Mouse (Mus musculus) kidney, embryonic 14.5 days (tissue): ENCODE data around the gene Gng8. TPM values are rescaled to one million over a fixed set of nuclear protein-coding genes. Genes with fewer than 3 reads are reported as not detected.

ENCODE experiments used
- ATAC-seq: fragments of 200-750 bp; cut with Nextera tagmentation; 2 replicates; pipeline ENCODE4 v1.8.0; 2017; ENCODE audit warnings: moderate number of reproducible peaks, mild to moderate bottlenecking, moderate TSS enrichment, moderate library complexity; ENCODE audit not compliant: low FRiP score, low TSS enrichment
- H3K27ac ChIP-seq: fragments of 300-500 bp; sonication (generic); 2 replicates; pipeline ENCODE4 v1.5.1; 2014; ENCODE audit warnings: low read depth, mild to moderate bottlenecking, low read length, moderate library complexity, mixed read lengths
- H3K27me3 ChIP-seq: fragments of 300-500 bp; sonication (generic); 2 replicates; pipeline ENCODE4 v1.6.1; 2014; ENCODE audit warnings: mild to moderate bottlenecking, low read length; ENCODE audit not compliant: control insufficient read depth, insufficient read depth
- H3K36me3 ChIP-seq: fragments of 300-500 bp; sonication (generic); 2 replicates; pipeline ENCODE4 v1.6.1; 2014; ENCODE audit warnings: low read length, mixed read lengths; ENCODE audit not compliant: control insufficient read depth, insufficient read depth
- H3K4me1 ChIP-seq: fragments of 300-500 bp; sonication (generic); 2 replicates; pipeline ENCODE4 v1.6.1; 2014; ENCODE audit warnings: low read length, mixed read lengths; ENCODE audit not compliant: control insufficient read depth, insufficient read depth
- H3K4me2 ChIP-seq: fragments of 300-500 bp; sonication (generic); replicated peaks from 2 replicates; pipeline ENCODE4 v1.6.1; 2014; ENCODE audit warnings: low read depth, mild to moderate bottlenecking, low read length
- H3K4me3 ChIP-seq: fragments of 300-500 bp; sonication (generic); 2 replicates; pipeline ENCODE4 v1.5.1; 2014; ENCODE audit warnings: mild to moderate bottlenecking, low read length
- H3K9ac ChIP-seq: fragments of 300-500 bp; sonication (generic); 2 replicates; pipeline ENCODE4 v1.6.1; 2014; ENCODE audit warnings: low read depth, mild to moderate bottlenecking, low read length, moderate library complexity
- H3K9me3 ChIP-seq: fragments of 300-500 bp; sonication (generic); 2 replicates; pipeline ENCODE4 v1.6.1; 2016; ENCODE audit warnings: low read length; ENCODE audit not compliant: control insufficient read depth
- WGBS: fragments of 180-500 bp; shearing (Covaris S2); extraction: QIAGEN DNeasy Blood & Tissue Kit; methylation state at CpG from one replicate; pipeline ENCODE4 v1.1.7; 2014; 5-methylcytosine and 5-hydroxymethylcytosine counted together
- polyA plus RNA-seq: library from polyadenylated mRNA; unstranded; fragments of >200 nt; fragmentation: Nextera tagmentation; extraction: Ambion mirVana; gene quantifications from 2 replicates; pipeline ENCODE4 v1.2.1, GENCODE M21; 2014

Gene Gng8
- polyA plus RNA-seq, 1 experiment from 2014 or later, result 7.5 TPM

GRCm38 (mm10) chr7:16915461-16916340, 24.1 kb downstream of the Gng8 start:
- no peak for ATAC-seq
- no peak overlapping the region for H3K4me3 ChIP-seq
- H3K36me3 ChIP-seq, result peaks cover 57% of the 10 kb centered on the region
- no peaks in the 10 kb centered on the region for H3K9me3 ChIP-seq
- no peak overlapping the region for H3K9ac ChIP-seq
- WGBS, result 93% methylated on average over 32 of the region's 32 CpGs
- H3K27ac ChIP-seq, result no peak overlapping the region
- no peak overlapping the region for H3K4me2 ChIP-seq
- H3K27me3 ChIP-seq, result no peaks in the 10 kb centered on the region
- peaks cover 17% of the 10 kb centered on the region for H3K4me1 ChIP-seq

GRCm38 (mm10) chr7:16916342-16917265, 25.0 kb downstream of the Gng8 start:
- H3K4me3 ChIP-seq, result no peak overlapping the region
- H3K36me3 ChIP-seq, result peaks cover 58% of the 10 kb centered on the region
- peaks cover 26% of the 10 kb centered on the region for H3K4me1 ChIP-seq
- H3K27me3 ChIP-seq, result no peaks in the 10 kb centered on the region
- no peak overlapping the region for H3K27ac ChIP-seq
- no peak overlapping the region for H3K9ac ChIP-seq
- 83% methylated on average over 30 of the region's 30 CpGs for WGBS
- no peak for ATAC-seq
- no peak overlapping the region for H3K4me2 ChIP-seq
- H3K9me3 ChIP-seq, result no peaks in the 10 kb centered on the region

GRCm38 (mm10) chr7:16917447-16917846, 25.9 kb downstream of the Gng8 start:
- peaks cover 34% of the 10 kb centered on the region for H3K4me1 ChIP-seq
- 55% methylated on average over 11 of the region's 11 CpGs for WGBS

GRCm38 (mm10) chr7:16918014-16918413, 26.4 kb downstream of the Gng8 start:
- Histone ChIP-seq H3K4me1 (peaks cover 38% of the 10 kb centered on the region), H3K36me3 (peaks cover 58% of the 10 kb centered on the region), H3K9me3 (no peaks in the 10 kb centered on the region), H3K27me3 (no peaks in the 10 kb centered on the region), H3K4me2 (no peak overlapping the region), H3K27ac (no peak overlapping the region), H3K9ac (no peak overlapping the region), H3K4me3 (no peak overlapping the region)
- no peak for ATAC-seq
- WGBS, result 84% methylated on average over 9 of the region's 9 CpGs

More at GRCm38 (mm10) chr7:16917447-16917846, 25.9 kb downstream of the Gng8 start:
- Histone ChIP-seq H3K27ac (no peak overlapping the region), H3K36me3 (peaks cover 58% of the 10 kb centered on the region), H3K9ac (no peak overlapping the region), H3K27me3 (no peaks in the 10 kb centered on the region), H3K4me3 (no peak overlapping the region), H3K4me2 (no peak overlapping the region), H3K9me3 (no peaks in the 10 kb centered on the region)
- ATAC-seq, result no peak

GRCm38 (mm10) chr7:16918670-16919069, 27.1 kb downstream of the Gng8 start:
- 77% methylated on average over 3 of the region's 3 CpGs for WGBS
- peaks cover 58% of the 10 kb centered on the region for H3K36me3 ChIP-seq
- no peaks in the 10 kb centered on the region for H3K27me3 ChIP-seq
- H3K9me3 ChIP-seq, result no peaks in the 10 kb centered on the region
- no peak overlapping the region for H3K27ac ChIP-seq
- no peak overlapping the region for H3K4me3 ChIP-seq
- ATAC-seq, result no peak
- no peak overlapping the region for H3K4me2 ChIP-seq
- no peak overlapping the region for H3K9ac ChIP-seq
- peaks cover 38% of the 10 kb centered on the region for H3K4me1 ChIP-seq

GRCm38 (mm10) chr7:16919395-16920149, 28.0 kb downstream of the Gng8 start:
- WGBS, result 78% methylated on average over 13 of the region's 13 CpGs
- H3K9me3 ChIP-seq, result no peaks in the 10 kb centered on the region
- H3K9ac ChIP-seq, result no peak overlapping the region
- no peaks in the 10 kb centered on the region for H3K27me3 ChIP-seq
- no peak overlapping the region for H3K4me3 ChIP-seq
- ATAC-seq, result no peak
- no peak overlapping the region for H3K27ac ChIP-seq
- H3K4me1 ChIP-seq, result peaks cover 38% of the 10 kb centered on the region
- H3K4me2 ChIP-seq, result no peak overlapping the region; the same call in 1 of the 2 replicates
- peaks cover 56% of the 10 kb centered on the region for H3K36me3 ChIP-seq

- Histone ChIP-seq H3K9ac (no peak overlapping the region), H3K4me1 (peaks cover 38% of the 10 kb centered on the region), H3K9me3 (no peaks in the 10 kb centered on the region), H3K36me3 (peaks cover 50% of the 10 kb centered on the region), H3K27me3 (no peaks in the 10 kb centered on the region), H3K4me2 (no peak overlapping the region; the same call in 1 of the 2 replicates), H3K4me3 (no peak overlapping the region), H3K27ac (no peak overlapping the region)
- WGBS, result 77% methylated on average over 7 of the region's 7 CpGs
- ATAC-seq, result no peak
Measured at GRCm38 (mm10) chr7:16920150-16920579, 28.6 kb downstream of the Gng8 start.
